Mouse (Mus musculus): Measurements from ENCODE around the gene Alox8.

DNA sequence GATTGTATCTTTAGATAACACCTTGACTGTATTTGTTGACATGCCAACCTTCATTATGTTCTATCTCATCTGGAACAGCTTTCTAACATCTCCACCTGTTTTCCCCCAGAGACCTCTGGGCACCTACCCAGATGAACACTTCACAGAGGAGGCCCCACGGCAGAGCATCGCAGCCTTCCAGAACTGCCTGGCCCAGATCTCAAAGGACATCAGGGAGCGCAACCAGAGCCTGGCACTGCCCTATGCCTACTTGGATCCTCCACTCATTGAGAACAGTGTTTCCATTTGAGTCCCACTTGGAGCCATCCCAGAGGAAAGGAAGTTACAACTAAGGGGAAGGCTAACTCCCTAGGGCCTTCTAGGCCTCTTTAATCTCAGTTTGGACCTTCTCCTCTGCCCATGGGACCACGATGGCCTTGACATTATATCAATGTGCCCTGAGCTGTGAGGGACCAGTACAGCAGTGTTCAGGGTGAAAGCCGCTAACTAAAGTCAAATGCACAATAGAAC lies 49.1 kb downstream of the Alox8 start:
- TF ChIP-seq MAX (IDR thresholded peaks at IDR 0.05; ENCODE audit: low read depth) (no peak), E2F4 (IDR thresholded peaks at IDR 0.05; ENCODE audit: insufficient read depth) (no peak)

Measured in myocyte (in vitro differentiated cells).